Mouse (Mus musculus): ENCODE data around the gene Lamb1. TPM values are rescaled to one million over a fixed set of nuclear protein-coding genes. Genes with fewer than 3 reads are reported as not detected.
A peak's percentile ranks its signal among the peaks of the same experiment; 100 is the strongest.

The Lamb1 gene
- polyA plus RNA-seq, 1 experiment from 2014 or later: 21.5 TPM

DNA sequence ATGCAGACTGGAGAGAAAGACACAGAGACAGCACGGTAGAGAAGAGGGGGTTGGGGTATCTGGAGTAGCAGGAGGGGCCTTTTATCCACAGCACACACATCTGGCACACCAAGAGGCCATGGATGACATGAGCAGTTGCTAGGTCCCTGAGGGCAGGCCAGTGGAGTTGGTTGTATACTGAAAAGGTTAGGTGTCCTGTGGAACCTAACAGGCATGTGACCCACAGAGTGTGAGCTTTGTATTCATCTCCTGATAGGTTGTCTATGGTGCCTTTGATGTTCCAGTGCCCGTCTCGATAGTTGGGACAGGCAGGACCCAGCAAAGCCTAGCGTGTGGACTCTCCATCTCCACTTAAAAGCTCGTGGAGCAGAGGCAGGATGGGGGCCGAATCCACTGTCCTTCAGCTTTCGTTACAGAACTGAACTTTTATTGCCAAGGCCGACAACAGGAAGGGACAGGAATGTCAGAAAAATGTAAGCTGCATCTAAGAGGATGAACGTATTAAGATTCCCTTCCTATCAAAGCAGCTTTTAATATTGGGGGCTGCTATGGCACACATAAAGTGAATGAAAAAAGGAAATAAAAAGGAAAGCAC is 46.7 kb downstream of the Lamb1 start:
- Histone ChIP-seq H3K4me1 (replicated peaks; ENCODE audit: control insufficient read depth, insufficient read depth, low read length) (no peaks in the 10 kb centered on the region), H3K27ac (ENCODE audit: low read length) (no peak overlapping the region), H3K36me3 (ENCODE audit: control insufficient read depth, insufficient read depth) (no peaks in the 10 kb centered on the region), H3K4me3 (replicated peaks; ENCODE audit: low read length) (no peak overlapping the region), H3K9me3 (ENCODE audit: control insufficient read depth, low read length) (no peaks in the 10 kb centered on the region), H3K4me2 (ENCODE audit: low read length) (no peak overlapping the region), H3K9ac (replicated peaks; ENCODE audit: low read depth, low read length) (no peak overlapping the region), H3K27me3 (replicated peaks; ENCODE audit: control insufficient read depth, insufficient read depth, low read length) (no peaks in the 10 kb centered on the region)
- WGBS: 86% methylated on average over 9 of the region's 9 CpGs
- ATAC-seq: no peak

DNA sequence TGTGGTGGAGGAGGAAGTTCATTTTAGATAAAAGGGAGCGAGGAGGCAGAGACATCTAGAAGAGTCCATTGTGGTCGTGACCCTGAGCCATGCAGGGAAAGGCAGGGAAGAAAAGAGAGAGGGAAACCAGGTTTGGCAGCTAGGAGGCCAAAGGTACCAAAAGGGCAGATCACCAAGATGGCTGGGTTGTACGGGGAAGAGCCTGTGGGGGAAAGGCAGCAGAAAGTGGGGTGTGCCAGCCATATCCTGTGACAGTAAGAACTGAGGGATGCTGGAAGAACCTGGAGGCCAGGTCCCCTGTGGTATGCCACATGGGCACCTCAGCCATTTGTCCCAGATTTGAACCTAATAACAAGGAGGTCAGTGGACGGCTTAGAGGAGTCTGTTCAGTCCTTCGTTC is 47.2 kb downstream of the Lamb1 start:
- Histone ChIP-seq H3K9ac (replicated peaks; ENCODE audit: low read depth, low read length) (no peak overlapping the region), H3K27me3 (replicated peaks; ENCODE audit: control insufficient read depth, insufficient read depth, low read length) (no peaks in the 10 kb centered on the region), H3K36me3 (ENCODE audit: control insufficient read depth, insufficient read depth) (no peaks in the 10 kb centered on the region), H3K4me2 (ENCODE audit: low read length) (no peak overlapping the region), H3K4me3 (replicated peaks; ENCODE audit: low read length) (no peak overlapping the region), H3K4me1 (replicated peaks; ENCODE audit: control insufficient read depth, insufficient read depth, low read length) (no peaks in the 10 kb centered on the region), H3K9me3 (ENCODE audit: control insufficient read depth, low read length) (no peaks in the 10 kb centered on the region), H3K27ac (ENCODE audit: low read length) (no peak overlapping the region)
- WGBS: 92% methylated on average over 5 of the region's 5 CpGs
- no peak for ATAC-seq

DNA sequence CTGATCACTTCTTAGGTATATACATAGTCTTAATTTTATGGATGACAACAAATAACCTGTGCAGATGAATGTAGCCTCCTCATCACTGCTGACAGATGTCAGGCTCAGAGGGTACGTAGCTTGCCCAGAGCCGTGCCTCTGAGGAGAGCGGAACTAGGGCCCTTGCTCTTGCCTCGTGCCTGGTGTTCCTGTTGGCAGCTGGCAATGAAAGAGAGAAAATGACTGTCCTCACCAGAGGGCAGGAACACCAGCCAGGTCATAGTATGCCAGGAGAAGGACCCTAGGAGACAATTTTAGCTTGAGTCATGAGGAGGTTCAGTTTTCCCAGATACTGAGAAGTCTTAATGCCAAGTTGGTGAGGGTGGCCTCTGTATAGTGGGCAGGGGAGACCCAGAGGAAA is 48.1 kb downstream of the Lamb1 start:
- H3K9ac ChIP-seq (replicated peaks; ENCODE audit: low read depth, low read length): no peak overlapping the region
- no peak for ATAC-seq
- 92% methylated on average over 4 of the region's 4 CpGs for WGBS
- no peak overlapping the region for H3K27ac ChIP-seq (ENCODE audit: low read length)
- peaks cover 1% of the 10 kb centered on the region for H3K4me1 ChIP-seq (replicated peaks; ENCODE audit: control insufficient read depth, insufficient read depth, low read length)
- H3K36me3 ChIP-seq (ENCODE audit: control insufficient read depth, insufficient read depth): no peaks in the 10 kb centered on the region
- H3K4me3 ChIP-seq (replicated peaks; ENCODE audit: low read length): no peak overlapping the region
- no peaks in the 10 kb centered on the region for H3K27me3 ChIP-seq (replicated peaks; ENCODE audit: control insufficient read depth, insufficient read depth, low read length)
- no peaks in the 10 kb centered on the region for H3K9me3 ChIP-seq (ENCODE audit: control insufficient read depth, low read length)
- H3K4me2 ChIP-seq (ENCODE audit: low read length): no peak overlapping the region

DNA sequence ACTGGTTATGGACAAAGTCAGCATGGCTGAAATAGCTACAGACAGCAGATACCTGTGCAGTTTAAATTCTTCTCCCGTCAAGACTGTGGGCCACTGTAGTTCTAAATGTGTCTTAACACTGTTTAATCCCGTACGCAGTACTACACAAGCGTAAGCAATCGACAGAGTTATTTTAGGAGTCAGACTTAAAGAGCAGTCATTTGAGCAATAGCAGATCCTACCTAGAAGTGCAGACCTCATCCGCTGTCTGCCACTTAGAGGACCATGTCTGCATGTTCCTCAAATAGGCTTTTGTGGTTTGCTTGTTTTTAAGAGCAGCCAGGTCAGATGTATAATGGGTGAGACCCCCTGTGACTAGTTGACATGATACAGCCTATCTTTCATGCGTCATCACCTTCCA is 49.3 kb downstream of the Lamb1 start:
- Histone ChIP-seq H3K27ac (ENCODE audit: low read length) (no peak overlapping the region), H3K9ac (replicated peaks; ENCODE audit: low read depth, low read length) (no peak overlapping the region), H3K4me2 (ENCODE audit: low read length) (no peak overlapping the region), H3K4me3 (replicated peaks; ENCODE audit: low read length) (no peak overlapping the region), H3K4me1 (replicated peaks; ENCODE audit: control insufficient read depth, insufficient read depth, low read length) (peaks cover 9% of the 10 kb centered on the region), H3K27me3 (replicated peaks; ENCODE audit: control insufficient read depth, insufficient read depth, low read length) (no peaks in the 10 kb centered on the region), H3K36me3 (ENCODE audit: control insufficient read depth, insufficient read depth) (no peaks in the 10 kb centered on the region), H3K9me3 (ENCODE audit: control insufficient read depth, low read length) (no peaks in the 10 kb centered on the region)
- WGBS: 95% methylated on average over 7 of the region's 7 CpGs
- ATAC-seq: no peak

DNA sequence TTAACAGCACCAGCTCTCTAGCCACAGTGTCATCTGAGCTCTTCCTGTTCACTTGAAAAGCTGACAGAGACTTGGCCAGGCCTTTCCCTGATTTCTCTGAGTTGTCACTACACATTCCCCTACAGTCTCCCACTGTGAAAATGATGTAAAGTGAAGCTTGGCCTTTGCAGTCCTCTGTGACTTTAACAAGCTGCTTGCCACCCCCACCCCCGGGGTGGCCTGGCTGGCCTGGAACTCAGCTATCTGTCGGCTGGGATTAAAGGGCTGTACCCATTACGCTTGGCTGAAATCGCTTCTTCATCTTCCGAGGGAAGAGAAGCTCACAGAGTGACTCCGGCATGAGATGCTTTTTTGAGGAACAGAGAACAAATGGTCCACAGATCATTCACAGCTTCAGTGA is 50.9 kb downstream of the Lamb1 start:
- Histone ChIP-seq H3K27ac (ENCODE audit: low read length) (no peak overlapping the region), H3K9ac (replicated peaks; ENCODE audit: low read depth, low read length) (no peak overlapping the region), H3K9me3 (ENCODE audit: control insufficient read depth, low read length) (no peaks in the 10 kb centered on the region), H3K36me3 (ENCODE audit: control insufficient read depth, insufficient read depth) (no peaks in the 10 kb centered on the region), H3K4me1 (replicated peaks; ENCODE audit: control insufficient read depth, insufficient read depth, low read length) (peaks cover 9% of the 10 kb centered on the region), H3K27me3 (replicated peaks; ENCODE audit: control insufficient read depth, insufficient read depth, low read length) (no peaks in the 10 kb centered on the region), H3K4me2 (ENCODE audit: low read length) (no peak overlapping the region), H3K4me3 (replicated peaks; ENCODE audit: low read length) (no peak overlapping the region)
- 68% methylated on average over 6 of the region's 6 CpGs for WGBS
- ATAC-seq: no peak

DNA sequence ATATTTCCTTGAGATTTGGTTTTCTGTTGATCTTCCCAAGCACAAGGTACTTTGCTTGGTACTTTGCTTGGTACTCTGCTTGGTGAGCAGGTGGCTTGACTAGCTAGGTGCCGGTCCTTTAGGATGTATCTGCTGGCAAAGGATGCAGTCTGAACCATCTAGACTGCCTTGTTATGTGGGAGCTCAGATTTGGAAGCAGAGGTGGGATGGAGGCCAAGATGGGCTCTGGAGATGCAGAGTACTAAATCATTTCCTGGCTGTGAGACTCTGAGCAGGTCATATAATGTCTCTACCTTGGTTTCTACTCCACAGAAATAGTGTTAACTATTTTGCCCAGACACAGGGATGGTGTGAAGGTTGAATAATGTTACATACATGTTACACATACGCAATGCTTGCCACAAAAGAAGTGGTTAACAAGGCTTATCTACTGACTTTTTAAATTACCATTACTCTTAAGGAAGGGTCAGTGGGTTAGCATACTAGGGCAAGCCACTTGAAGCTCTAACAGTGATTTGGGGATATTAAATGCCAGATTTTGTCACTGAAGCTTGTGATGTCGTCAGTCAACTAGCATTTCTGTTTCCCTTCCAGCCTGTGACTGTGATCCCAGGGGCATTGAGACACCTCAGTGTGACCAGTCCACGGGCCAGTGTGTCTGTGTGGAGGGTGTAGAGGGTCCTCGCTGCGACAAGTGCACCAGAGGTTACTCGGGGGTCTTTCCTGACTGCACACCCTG is 52.8 kb downstream of the Lamb1 start:
- Histone ChIP-seq H3K36me3 (ENCODE audit: control insufficient read depth, insufficient read depth) (no peaks in the 10 kb centered on the region), H3K4me2 (ENCODE audit: low read length) (no peak overlapping the region), H3K27me3 (replicated peaks; ENCODE audit: control insufficient read depth, insufficient read depth, low read length) (no peaks in the 10 kb centered on the region), H3K9me3 (ENCODE audit: control insufficient read depth, low read length) (no peaks in the 10 kb centered on the region), H3K4me3 (replicated peaks; ENCODE audit: low read length) (no peak overlapping the region), H3K9ac (replicated peaks; ENCODE audit: low read depth, low read length) (no peak overlapping the region), H3K27ac (ENCODE audit: low read length) (no peak overlapping the region), H3K4me1 (replicated peaks; ENCODE audit: control insufficient read depth, insufficient read depth, low read length) (peaks cover 9% of the 10 kb centered on the region)
- 85% methylated on average over 7 of the region's 7 CpGs for WGBS
- no peak for ATAC-seq

DNA sequence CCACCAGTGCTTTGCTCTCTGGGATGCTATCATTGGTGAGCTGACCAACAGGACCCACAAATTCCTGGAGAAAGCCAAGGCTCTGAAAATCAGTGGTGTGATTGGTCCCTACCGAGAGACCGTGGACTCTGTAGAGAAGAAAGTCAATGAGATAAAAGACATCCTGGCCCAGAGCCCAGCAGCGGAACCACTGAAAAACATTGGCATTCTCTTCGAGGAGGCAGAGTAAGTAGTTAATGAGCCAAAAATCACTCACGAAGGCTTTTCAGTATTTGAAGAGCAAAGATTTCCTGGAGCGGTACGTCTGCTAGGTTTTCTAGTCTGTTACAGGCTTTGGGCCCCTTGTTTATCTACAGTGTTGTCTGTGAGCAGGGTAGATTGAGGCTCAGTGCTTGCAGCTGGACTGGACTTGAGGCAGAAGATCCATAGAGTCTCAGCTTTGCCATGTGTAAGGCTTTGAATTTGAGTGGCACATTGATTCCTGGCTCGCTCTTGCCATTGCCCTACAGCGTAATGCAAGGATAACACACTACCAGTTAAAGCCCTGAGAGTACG is 53.5 kb downstream of the Lamb1 start:
- ATAC-seq: peak; percentile 58
- no peak overlapping the region for H3K4me3 ChIP-seq (replicated peaks; ENCODE audit: low read length)

DNA sequence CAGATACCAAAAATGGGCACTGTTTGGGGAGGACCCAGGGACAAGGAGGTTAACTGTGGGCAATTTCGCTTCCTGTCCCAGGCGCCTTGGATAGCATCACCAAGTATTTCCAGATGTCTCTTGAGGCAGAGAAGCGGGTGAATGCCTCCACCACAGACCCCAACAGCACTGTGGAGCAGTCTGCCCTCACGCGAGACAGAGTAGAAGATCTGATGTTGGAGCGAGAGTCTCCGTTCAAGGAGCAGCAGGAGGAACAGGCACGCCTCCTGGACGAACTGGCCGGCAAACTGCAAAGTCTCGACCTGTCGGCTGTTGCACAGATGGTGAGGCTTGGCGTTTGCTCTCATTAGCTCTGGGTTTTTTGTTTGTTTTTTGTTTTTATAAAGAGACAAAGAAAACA is 55.8 kb downstream of the Lamb1 start:
- Histone ChIP-seq H3K36me3 (ENCODE audit: control insufficient read depth, insufficient read depth) (no peaks in the 10 kb centered on the region), H3K27me3 (replicated peaks; ENCODE audit: control insufficient read depth, insufficient read depth, low read length) (no peaks in the 10 kb centered on the region), H3K9ac (replicated peaks; ENCODE audit: low read depth, low read length) (no peak overlapping the region), H3K4me3 (replicated peaks; ENCODE audit: low read length) (no peak overlapping the region), H3K4me2 (ENCODE audit: low read length) (no peak overlapping the region), H3K27ac (ENCODE audit: low read length) (no peak overlapping the region), H3K9me3 (ENCODE audit: control insufficient read depth, low read length) (no peaks in the 10 kb centered on the region), H3K4me1 (replicated peaks; ENCODE audit: control insufficient read depth, insufficient read depth, low read length) (peaks cover 9% of the 10 kb centered on the region)
- WGBS: 70% methylated on average over 13 of the region's 13 CpGs
- no peak for ATAC-seq

More for the DNA sequence above, 53.5 kb downstream of the Lamb1 start:
- Histone ChIP-seq H3K27me3 (replicated peaks; ENCODE audit: control insufficient read depth, insufficient read depth, low read length) (no peaks in the 10 kb centered on the region), H3K27ac (ENCODE audit: low read length) (no peak overlapping the region), H3K4me2 (ENCODE audit: low read length) (no peak overlapping the region), H3K9ac (replicated peaks; ENCODE audit: low read depth, low read length) (no peak overlapping the region), H3K9me3 (ENCODE audit: control insufficient read depth, low read length) (no peaks in the 10 kb centered on the region), H3K4me1 (replicated peaks; ENCODE audit: control insufficient read depth, insufficient read depth, low read length) (peaks cover 9% of the 10 kb centered on the region), H3K36me3 (ENCODE audit: control insufficient read depth, insufficient read depth) (no peaks in the 10 kb centered on the region)
- WGBS: 39% methylated on average over 10 of the region's 10 CpGs

DNA sequence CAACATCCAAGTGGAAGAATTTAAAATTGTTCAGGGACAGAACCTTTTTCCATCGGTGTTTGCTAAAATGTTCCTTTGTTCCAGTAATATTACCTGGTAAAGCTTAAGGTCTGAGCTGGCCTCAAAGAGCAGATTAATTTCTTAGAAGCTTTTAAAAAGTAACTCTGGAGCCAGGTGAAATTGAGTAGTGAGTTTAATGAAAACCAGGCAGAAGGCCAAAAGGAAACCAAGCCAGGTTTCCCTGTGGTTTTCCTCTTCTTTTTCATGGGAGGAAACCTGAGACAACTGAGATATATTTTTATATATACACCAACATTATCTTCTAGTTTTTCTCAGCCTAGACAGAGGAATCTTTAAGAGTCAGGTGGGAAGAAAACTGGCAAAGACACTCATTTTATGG is 56.5 kb downstream of the Lamb1 start:
- H3K4me1 ChIP-seq (replicated peaks; ENCODE audit: control insufficient read depth, insufficient read depth, low read length): peaks cover 9% of the 10 kb centered on the region
- 87% methylated on average over 1 of the region's 1 CpGs for WGBS
- H3K27me3 ChIP-seq (replicated peaks; ENCODE audit: control insufficient read depth, insufficient read depth, low read length): no peaks in the 10 kb centered on the region
- ATAC-seq: no peak
- no peak overlapping the region for H3K4me2 ChIP-seq (ENCODE audit: low read length)
- no peaks in the 10 kb centered on the region for H3K9me3 ChIP-seq (ENCODE audit: control insufficient read depth, low read length)
- H3K9ac ChIP-seq (replicated peaks; ENCODE audit: low read depth, low read length): no peak overlapping the region
- H3K36me3 ChIP-seq (ENCODE audit: control insufficient read depth, insufficient read depth): no peaks in the 10 kb centered on the region
- H3K4me3 ChIP-seq (replicated peaks; ENCODE audit: low read length): no peak overlapping the region
- no peak overlapping the region for H3K27ac ChIP-seq (ENCODE audit: low read length)

Data from forebrain, embryonic 16.5 days (tissue).